Mouse (Mus musculus): ENCODE data around the gene Chrna4.

Chrna4 gene

GRCm38 (mm10) chr2:181035186-181035585, 8.2 kb downstream of the Chrna4 start:
- Histone ChIP-seq H3K4me3 (replicated peaks; ENCODE audit: low read length) (no peak overlapping the region), H3K9me3 (ENCODE audit: low read length) (no peaks in the 10 kb centered on the region), H3K27me3 (ENCODE audit: insufficient read depth, low read length) (peaks cover 96% of the 10 kb centered on the region), H3K36me3 (ENCODE audit: insufficient read depth, low read length) (no peaks in the 10 kb centered on the region), H3K4me1 (replicated peaks; ENCODE audit: low read depth, low read length) (peaks cover 23% of the 10 kb centered on the region)
- TF ChIP-seq NANOG (IDR thresholded peaks at IDR 0.05; ENCODE audit: borderline replicate concordance, low read length) (no peak), POU5F1 (IDR thresholded peaks at IDR 0.05; ENCODE audit: borderline replicate concordance, low read length) (no peak)

GRCm38 (mm10) chr2:181033310-181033709, 10.0 kb downstream of the Chrna4 start:
- Histone ChIP-seq H3K4me3 (replicated peaks; ENCODE audit: low read length) (no peak overlapping the region), H3K4me1 (replicated peaks; ENCODE audit: low read depth, low read length) (peaks cover 10% of the 10 kb centered on the region), H3K9me3 (ENCODE audit: low read length) (no peaks in the 10 kb centered on the region), H3K36me3 (ENCODE audit: insufficient read depth, low read length) (no peaks in the 10 kb centered on the region), H3K27me3 (ENCODE audit: insufficient read depth, low read length) (peaks cover 88% of the 10 kb centered on the region)
- TF ChIP-seq POU5F1 (IDR thresholded peaks at IDR 0.05; ENCODE audit: borderline replicate concordance, low read length) = no peak
- no peak for TF ChIP-seq CTCF (conservative IDR thresholded peaks at IDR 0.05; ENCODE audit: low read length)
- TF ChIP-seq NANOG (IDR thresholded peaks at IDR 0.05; ENCODE audit: borderline replicate concordance, low read length) = no peak

GRCm38 (mm10) chr2:181032407-181032806, 10.9 kb downstream of the Chrna4 start:
- Histone ChIP-seq H3K9me3 (ENCODE audit: low read length) (no peaks in the 10 kb centered on the region), H3K36me3 (ENCODE audit: insufficient read depth, low read length) (no peaks in the 10 kb centered on the region), H3K27me3 (ENCODE audit: insufficient read depth, low read length) (peaks cover 87% of the 10 kb centered on the region), H3K4me1 (replicated peaks; ENCODE audit: low read depth, low read length) (0 out of 2 replicates have a peak, but pooled peaks cover 6% of the 10 kb centered on the region), H3K4me3 (replicated peaks; ENCODE audit: low read length) (no peak overlapping the region)
- TF ChIP-seq NANOG (IDR thresholded peaks at IDR 0.05; ENCODE audit: borderline replicate concordance, low read length) (no peak), CTCF (conservative IDR thresholded peaks at IDR 0.05; ENCODE audit: low read length) (no peak), POU5F1 (IDR thresholded peaks at IDR 0.05; ENCODE audit: borderline replicate concordance, low read length) (no peak)

DNA sequence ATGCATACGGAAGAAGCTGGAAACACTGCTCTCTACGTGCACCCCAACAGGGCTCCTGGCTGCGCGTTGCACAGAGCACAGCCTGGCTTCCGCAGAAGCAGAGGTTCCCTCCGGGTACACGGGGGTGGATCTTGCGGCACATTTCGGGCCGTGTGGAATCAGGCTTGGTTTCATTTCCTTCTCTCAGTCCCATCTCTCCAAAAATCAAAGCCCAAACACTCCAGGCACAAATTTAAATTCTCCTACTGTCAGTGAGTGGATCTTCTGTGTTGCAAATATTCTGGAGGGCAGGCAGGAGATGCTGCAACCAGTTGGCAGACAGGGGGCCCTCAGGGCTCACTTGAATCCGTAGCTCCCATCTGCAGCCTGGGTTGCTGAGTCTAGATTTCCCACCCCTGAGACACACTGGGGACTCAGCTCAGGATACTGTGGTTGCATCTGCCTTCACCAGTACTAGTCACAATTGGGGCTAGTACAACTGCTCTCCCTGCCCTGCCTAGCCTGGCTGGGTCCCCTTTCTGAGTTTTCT, 11.9 kb downstream of the Chrna4 start:
- H3K36me3 ChIP-seq (ENCODE audit: insufficient read depth, low read length) = no peaks in the 10 kb centered on the region
- no peaks in the 10 kb centered on the region for H3K9me3 ChIP-seq (ENCODE audit: low read length)
- 0 out of 2 replicates have a peak, but pooled peaks cover 6% of the 10 kb centered on the region for H3K4me1 ChIP-seq (replicated peaks; ENCODE audit: low read depth, low read length)
- H3K27me3 ChIP-seq (ENCODE audit: insufficient read depth, low read length) = peaks cover 80% of the 10 kb centered on the region
- H3K4me3 ChIP-seq (replicated peaks; ENCODE audit: low read length) = no peak overlapping the region
- no peak for TF ChIP-seq POU5F1 (IDR thresholded peaks at IDR 0.05; ENCODE audit: borderline replicate concordance, low read length)
- TF ChIP-seq CTCF (conservative IDR thresholded peaks at IDR 0.05; ENCODE audit: low read length) = no peak
- TF ChIP-seq NANOG (IDR thresholded peaks at IDR 0.05; ENCODE audit: borderline replicate concordance, low read length) = no peak

DNA sequence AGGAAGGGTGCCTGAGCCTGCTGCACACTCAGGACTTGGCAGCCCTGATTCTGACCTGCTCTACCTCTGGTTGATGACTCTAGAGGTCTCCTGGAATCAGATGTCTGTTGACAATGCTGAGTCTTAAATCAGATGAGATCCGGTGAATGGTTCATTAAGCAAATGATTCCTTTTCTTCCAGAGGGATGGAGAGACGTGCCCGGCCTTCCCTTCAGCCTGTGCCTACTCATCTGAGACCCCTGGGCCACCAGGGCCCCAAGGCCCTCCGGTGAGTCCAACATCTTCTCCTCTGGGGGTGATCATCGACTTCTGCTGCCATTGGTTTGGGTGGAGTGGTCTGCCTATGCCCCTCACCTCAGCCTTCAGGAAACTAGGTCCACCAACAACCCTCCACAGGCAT, 35.0 kb downstream of the Chrna4 start:
- no peaks in the 10 kb centered on the region for H3K9me3 ChIP-seq (ENCODE audit: low read length)
- H3K27me3 ChIP-seq (ENCODE audit: insufficient read depth, low read length) = peaks cover 2% of the 10 kb centered on the region; the same call in 1 of the 2 replicates
- no peak for TF ChIP-seq POU5F1 (IDR thresholded peaks at IDR 0.05; ENCODE audit: borderline replicate concordance, low read length)
- TF ChIP-seq CTCF (conservative IDR thresholded peaks at IDR 0.05; ENCODE audit: low read length) = no peak
- TF ChIP-seq NANOG (IDR thresholded peaks at IDR 0.05; ENCODE audit: borderline replicate concordance, low read length) = no peak
- H3K36me3 ChIP-seq (ENCODE audit: insufficient read depth, low read length) = no peaks in the 10 kb centered on the region
- H3K4me1 ChIP-seq (replicated peaks; ENCODE audit: low read depth, low read length) = no peaks in the 10 kb centered on the region
- no peak overlapping the region for H3K4me3 ChIP-seq (replicated peaks; ENCODE audit: low read length)

- no peaks in the 10 kb centered on the region for H3K9me3 ChIP-seq (ENCODE audit: low read length)
- no peaks in the 10 kb centered on the region for H3K4me1 ChIP-seq (replicated peaks; ENCODE audit: low read depth, low read length)
- no peak overlapping the region for H3K4me3 ChIP-seq (replicated peaks; ENCODE audit: low read length)
- no peaks in the 10 kb centered on the region for H3K36me3 ChIP-seq (ENCODE audit: insufficient read depth, low read length)
- peaks cover 2% of the 10 kb centered on the region; the same call in 1 of the 2 replicates for H3K27me3 ChIP-seq (ENCODE audit: insufficient read depth, low read length)
- TF ChIP-seq POU5F1 (IDR thresholded peaks at IDR 0.05; ENCODE audit: borderline replicate concordance, low read length) (no peak), NANOG (IDR thresholded peaks at IDR 0.05; ENCODE audit: borderline replicate concordance, low read length) (no peak), CTCF (conservative IDR thresholded peaks at IDR 0.05; ENCODE audit: low read length) (no peak)
These were observed 36.3 kb downstream of the Chrna4 start for GRCm38 (mm10) chr2:181007054-181007453.

GRCm38 (mm10) chr2:180996905-180997304, 46.4 kb downstream of the Chrna4 start:
- H3K4me1 ChIP-seq (replicated peaks; ENCODE audit: low read depth, low read length) = no peaks in the 10 kb centered on the region
- H3K36me3 ChIP-seq (ENCODE audit: insufficient read depth, low read length) = no peaks in the 10 kb centered on the region
- no peaks in the 10 kb centered on the region for H3K27me3 ChIP-seq (ENCODE audit: insufficient read depth, low read length)
- TF ChIP-seq CTCF (conservative IDR thresholded peaks at IDR 0.05; ENCODE audit: low read length) = no peak
- no peak for TF ChIP-seq NANOG (IDR thresholded peaks at IDR 0.05; ENCODE audit: borderline replicate concordance, low read length)
- TF ChIP-seq POU5F1 (IDR thresholded peaks at IDR 0.05; ENCODE audit: borderline replicate concordance, low read length) = no peak
- H3K4me3 ChIP-seq (replicated peaks; ENCODE audit: low read length) = no peak overlapping the region
- no peaks in the 10 kb centered on the region for H3K9me3 ChIP-seq (ENCODE audit: low read length)

- no peaks in the 10 kb centered on the region for H3K9me3 ChIP-seq (ENCODE audit: low read length)
- H3K4me3 ChIP-seq (replicated peaks; ENCODE audit: low read length) = no peak overlapping the region
- 0 out of 2 replicates have a peak, but pooled peaks cover 2% of the 10 kb centered on the region for H3K4me1 ChIP-seq (replicated peaks; ENCODE audit: low read depth, low read length)
- no peaks in the 10 kb centered on the region for H3K36me3 ChIP-seq (ENCODE audit: insufficient read depth, low read length)
- no peaks in the 10 kb centered on the region for H3K27me3 ChIP-seq (ENCODE audit: insufficient read depth, low read length)
- TF ChIP-seq NANOG (IDR thresholded peaks at IDR 0.05; ENCODE audit: borderline replicate concordance, low read length) = no peak
- TF ChIP-seq POU5F1 (IDR thresholded peaks at IDR 0.05; ENCODE audit: borderline replicate concordance, low read length) = no peak
- peak; percentile 66 for TF ChIP-seq CTCF (conservative IDR thresholded peaks at IDR 0.05; ENCODE audit: low read length)
These were observed 46.9 kb downstream of the Chrna4 start for GRCm38 (mm10) chr2:180996436-180996835.

GRCm38 (mm10) chr2:180995457-180995856, 47.9 kb downstream of the Chrna4 start:
- no peak for TF ChIP-seq POU5F1 (IDR thresholded peaks at IDR 0.05; ENCODE audit: borderline replicate concordance, low read length)
- TF ChIP-seq CTCF (conservative IDR thresholded peaks at IDR 0.05; ENCODE audit: low read length) = no peak
- TF ChIP-seq NANOG (IDR thresholded peaks at IDR 0.05; ENCODE audit: borderline replicate concordance, low read length) = no peak
- Histone ChIP-seq H3K27me3 (ENCODE audit: insufficient read depth, low read length) (no peaks in the 10 kb centered on the region), H3K36me3 (ENCODE audit: insufficient read depth, low read length) (no peaks in the 10 kb centered on the region), H3K4me3 (replicated peaks; ENCODE audit: low read length) (no peak overlapping the region), H3K9me3 (ENCODE audit: low read length) (no peaks in the 10 kb centered on the region), H3K4me1 (replicated peaks; ENCODE audit: low read depth, low read length) (0 out of 2 replicates have a peak, but pooled peaks cover 2% of the 10 kb centered on the region)

Data from E14TG2a.4 (cell line).